Mouse (Mus musculus) olfactory bulb, adult 2 months (tissue): ENCODE measurements around the gene Fam186a.

Source experiments
- CTCF ChIP-seq: fragments of 200-500 bp; IDR thresholded peaks from 2 replicates; pipeline ENCODE4 v1.5.1; 2012; ENCODE audit warnings: low read depth, mild to moderate bottlenecking, low read length, moderate library complexity; ENCODE audit not compliant: insufficient read depth
- POLR2A ChIP-seq: fragments of 200-500 bp; IDR thresholded peaks from 2 replicates; pipeline ENCODE4 v1.6.1; 2012; ENCODE audit warnings: mild to moderate bottlenecking, low read depth, low read length, moderate library complexity; ENCODE audit not compliant: insufficient read depth

DNA sequence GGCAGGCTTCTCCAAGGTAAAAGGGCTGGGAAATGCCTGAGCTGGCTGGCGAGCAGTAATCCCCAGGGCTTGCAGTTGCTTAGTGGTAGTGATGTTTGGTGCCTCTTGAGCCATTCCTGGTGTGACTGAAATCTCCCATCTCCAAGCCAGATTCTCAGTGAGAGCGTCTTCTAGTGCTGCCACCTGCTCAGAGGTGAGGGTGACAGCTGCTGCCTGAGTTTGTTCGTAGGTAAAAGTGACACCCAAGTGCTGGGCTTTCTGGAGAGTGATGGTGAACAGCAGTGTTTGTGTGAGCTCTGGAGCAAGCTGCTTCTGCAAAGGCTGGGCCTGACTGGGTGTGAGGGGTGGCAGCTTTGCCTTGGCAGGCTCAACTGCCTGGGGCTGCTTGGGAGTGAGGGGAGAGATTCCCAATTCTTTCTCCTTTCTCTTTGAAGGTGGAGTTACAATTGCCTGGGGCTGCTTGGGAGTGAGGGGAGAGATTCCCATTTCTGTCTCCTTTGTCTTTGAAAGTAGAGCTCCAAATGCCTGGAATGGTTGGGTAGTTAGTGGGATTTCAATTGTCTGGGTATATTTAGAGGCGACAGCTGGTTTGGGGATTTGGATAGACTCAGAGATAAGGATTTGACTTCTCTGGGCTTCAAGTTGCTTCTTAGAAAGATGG is 25.8 kb downstream of the Fam186a start:
- TF ChIP-seq POLR2A (no peak), CTCF (no peak)
